Comparison of ENCODE assay signal across 8 mouse cellular contexts in genomic region chr4:31823574-31824348, GRCm38 (mm10).
DNase-seq lines count a peak whose midpoint lies in the region; ATAC-seq and TF ChIP-seq lines count a peak whose summit lies in the region.

No protein-coding gene starts in this region.

- H3K9ac ChIP-seq in embryonic facial prominence, embryonic 14.5 days (ENCODE audit: low read depth, low read length) = peak overlapping the region; percentile 9; the same call in 1 of the 2 replicates

- ATAC-seq in embryonic facial prominence, embryonic 14.5 days (ENCODE audit: low read depth) = peak; percentile 62; the same call in 1 of the 2 replicates
- ATAC-seq in megakaryocyte, adult 5-6 weeks (ENCODE audit: poor library complexity, severe bottlenecking) = peak; percentile 59

- peak overlapping the region; percentile 49 for H3K4me2 ChIP-seq in embryonic facial prominence, embryonic 14.5 days (ENCODE audit: low read depth, low read length)

- intact Hi-C loops in gastrocnemius, postnatal 36 days (cut with DNase I) = no loop called here

- no peak overlapping the region for H3K27ac ChIP-seq in embryonic facial prominence, embryonic 14.5 days (replicated peaks; ENCODE audit: low read depth, low read length)
- peak overlapping the region; percentile 59 for H3K27ac ChIP-seq in thymus, adult 2 months (ENCODE audit: control insufficient read depth, insufficient read depth, low read length)

- peak overlapping the region; percentile 28 for H3K4me3 ChIP-seq in embryonic facial prominence, embryonic 14.5 days (ENCODE audit: low read depth, low read length)
- peak overlapping the region; percentile 42 for H3K4me3 ChIP-seq in thymus, adult 2 months (ENCODE audit: control insufficient read depth, insufficient read depth, low read length)

- H3K9me3 ChIP-seq in embryonic facial prominence, embryonic 14.5 days (ENCODE audit: control insufficient read depth, low read length) = no peaks in the 10 kb centered on the region

- 27% methylated on average over 19 of the region's 19 CpGs for WGBS in embryonic facial prominence, embryonic 14.5 days
- 10% methylated on average over 19 of the region's 19 CpGs for WGBS in thymus, adult 2 months

- TF ChIP-seq POLR2A in thymus, adult 2 months (IDR thresholded peaks at IDR 0.05; ENCODE audit: control insufficient read depth, extremely low read depth, insufficient read depth, low read length, poor library complexity) = no peak

- H3K4me1 ChIP-seq in embryonic facial prominence, embryonic 14.5 days (ENCODE audit: control insufficient read depth, insufficient read depth, low read length) = peaks cover 7% of the 10 kb centered on the region
- H3K4me1 ChIP-seq in thymus, adult 2 months (replicated peaks; ENCODE audit: control insufficient read depth, insufficient read depth, low read length) = 0 out of 2 replicates have a peak, but pooled peaks cover 3% of the 10 kb centered on the region

- DNase-seq in right cerebral cortex, postnatal 10 days (ENCODE audit: low spot score in 2 of 2) = peak; percentile 33
- no peak for DNase-seq in right cerebral cortex, adult 18-20 months
- peak; percentile 58 for DNase-seq in embryonic facial prominence, embryonic 14.5 days (ENCODE audit: low spot score)
- DNase-seq in kidney, adult 18-20 months = peak; percentile 36
- DNase-seq in thymus, adult 2 months = peak; percentile 39
- no peak for DNase-seq in layer of hippocampus, postnatal 10 days (ENCODE audit: low spot score in 2 of 2)
- DNase-seq in gastrocnemius, postnatal 36 days = no peak

- TF ChIP-seq CTCF in thymus, adult 2 months (IDR thresholded peaks at IDR 0.05; ENCODE audit: borderline replicate concordance, control insufficient read depth, extremely low read depth, insufficient read depth, low read length, poor library complexity) = no peak

- no peaks in the 10 kb centered on the region for H3K36me3 ChIP-seq in embryonic facial prominence, embryonic 14.5 days (ENCODE audit: control insufficient read depth, insufficient read depth, low read length)
- no peaks in the 10 kb centered on the region for H3K36me3 ChIP-seq in thymus, adult 2 months (ENCODE audit: control insufficient read depth, insufficient read depth, low read length)

- H3K27me3 ChIP-seq in embryonic facial prominence, embryonic 14.5 days (replicated peaks; ENCODE audit: control insufficient read depth, insufficient read depth, low read length) = no peaks in the 10 kb centered on the region
- no peaks in the 10 kb centered on the region for H3K27me3 ChIP-seq in thymus, adult 2 months (ENCODE audit: control insufficient read depth, insufficient read depth, low read length)

Comparison
In these comparisons a context has a peak if more than half of its experiments do, and no peak if none do; other contexts are left out.
1. DNase-seq: peak in right cerebral cortex, postnatal 10 days (2 of 2), embryonic facial prominence, embryonic 14.5 days (single experiment), kidney, adult 18-20 months (single experiment) and thymus, adult 2 months (single experiment); none in right cerebral cortex, adult 18-20 months (single experiment), layer of hippocampus, postnatal 10 days (0 of 2) and gastrocnemius, postnatal 36 days (0 of 2).